Comparison of ENCODE assay signal across 25 mouse cellular contexts in the genomic region with DNA sequence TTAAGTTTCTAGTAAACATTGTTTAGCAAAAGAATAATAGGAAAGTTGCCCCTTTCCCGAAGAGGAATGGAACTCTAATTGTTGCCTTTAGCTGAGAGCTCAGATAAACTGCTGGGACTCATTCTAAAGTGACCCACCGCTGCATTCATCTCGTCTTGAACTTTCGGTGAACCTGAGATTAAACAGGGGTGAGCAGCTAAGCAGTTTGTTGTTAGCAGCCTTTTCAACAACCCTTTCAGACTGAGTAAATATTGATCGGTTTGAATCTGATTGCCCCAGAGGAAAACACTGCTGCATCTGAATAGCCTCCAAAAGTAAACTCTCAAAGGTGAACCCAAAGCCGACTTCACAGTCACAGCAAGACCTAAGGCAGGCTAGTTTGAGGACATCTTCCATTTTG. TPM values are rescaled to one million over a fixed set of nuclear protein-coding genes. Genes with fewer than 3 reads are reported as not detected.
DNase-seq lines count a peak whose midpoint lies in the region; ATAC-seq and TF ChIP-seq lines count a peak whose summit lies in the region.
"Had no signal": no experiment of that assay in that cellular context is flagged by ENCODE, and none has a peak within 500 bp of the region (broad histone marks: within the 10 kb centered on the region; RNA-seq: fewer than 3 reads in every experiment).

No protein-coding gene starts in this region.

- H3K9ac ChIP-seq in forebrain, embryonic 13.5 days: no peak overlapping the region
- H3K9ac ChIP-seq in midbrain, postnatal 0 days (replicated peaks; ENCODE audit: low read length, poor library complexity, severe bottlenecking): no peak overlapping the region
- H3K9ac ChIP-seq in neural tube, embryonic 12.5 days: no peak overlapping the region
- H3K9ac ChIP-seq: forebrain, embryonic 12.5 days; heart, embryonic 15.5 days; liver, embryonic 15.5 days had no signal

- no peak for ATAC-seq in forebrain, embryonic 13.5 days
- ATAC-seq in midbrain, postnatal 0 days (ENCODE audit: low FRiP score): no peak
- ATAC-seq in neural tube, embryonic 12.5 days (ENCODE audit: low FRiP score, low read depth): no peak
- ATAC-seq: intestine, postnatal 0 days had no signal

- peaks cover 10% of the 10 kb centered on the region for H3K4me1 ChIP-seq in forebrain, embryonic 10.5 days
- peaks cover 4% of the 10 kb centered on the region for H3K4me1 ChIP-seq in forebrain, embryonic 13.5 days
- H3K4me1 ChIP-seq in midbrain, embryonic 10.5 days: peaks cover 14% of the 10 kb centered on the region
- H3K4me1 ChIP-seq in midbrain, postnatal 0 days (ENCODE audit: insufficient read depth, low read length): peaks cover under 1% of the 10 kb centered on the region; the same call in 1 of the 2 replicates
- peaks cover 58% of the 10 kb centered on the region for H3K4me1 ChIP-seq in neural tube, embryonic 12.5 days

- no peak for TF ChIP-seq CTCF in midbrain, postnatal 0 days (IDR thresholded peaks at IDR 0.05)
- TF ChIP-seq CTCF in brain, embryonic 14.5 days (IDR thresholded peaks at IDR 0.05; ENCODE audit: borderline replicate concordance, extremely low read depth, insufficient read depth, insufficient read length): no peak

- no peak overlapping the region for H3K4me2 ChIP-seq in forebrain, embryonic 13.5 days
- H3K4me2 ChIP-seq in midbrain, postnatal 0 days (ENCODE audit: low read depth, low read length, poor library complexity, severe bottlenecking): no peak overlapping the region
- H3K4me2 ChIP-seq in neural tube, embryonic 12.5 days (replicated peaks): peak overlapping the region; percentile 40
- H3K4me2 ChIP-seq: forebrain, embryonic 12.5 days; heart, embryonic 15.5 days; liver, embryonic 15.5 days had no signal

- peaks cover 100% of the 10 kb centered on the region for H3K27me3 ChIP-seq in forebrain, embryonic 10.5 days (ENCODE audit: poor library complexity, severe bottlenecking)
- H3K27me3 ChIP-seq in forebrain, embryonic 13.5 days: peaks cover 99% of the 10 kb centered on the region
- H3K27me3 ChIP-seq in midbrain, embryonic 10.5 days (ENCODE audit: low read depth, poor library complexity, severe bottlenecking): peaks cover 100% of the 10 kb centered on the region
- peaks cover 78% of the 10 kb centered on the region for H3K27me3 ChIP-seq in midbrain, postnatal 0 days (ENCODE audit: insufficient read depth, low read length)
- H3K27me3 ChIP-seq in neural tube, embryonic 12.5 days (replicated peaks): no peaks in the 10 kb centered on the region

- no peak for TF ChIP-seq POLR2A in brain, embryonic 14.5 days (IDR thresholded peaks at IDR 0.05; ENCODE audit: borderline replicate concordance, extremely low read depth, insufficient read depth, insufficient read length, poor library complexity, severe bottlenecking)

- 2% methylated on average over 6 of the region's 6 CpGs for WGBS in forebrain, embryonic 10.5 days
- WGBS in forebrain, embryonic 13.5 days: under 1% methylated on average over 6 of the region's 6 CpGs
- 0% methylated on average over 6 of the region's 6 CpGs for WGBS in midbrain, embryonic 10.5 days
- under 1% methylated on average over 6 of the region's 6 CpGs for WGBS in midbrain, postnatal 0 days
- WGBS in neural tube, embryonic 12.5 days: 1% methylated on average over 6 of the region's 6 CpGs

- H3K36me3 ChIP-seq in forebrain, embryonic 10.5 days (replicated peaks): no peaks in the 10 kb centered on the region
- H3K36me3 ChIP-seq in forebrain, embryonic 13.5 days (ENCODE audit: poor library complexity, severe bottlenecking): no peaks in the 10 kb centered on the region
- H3K36me3 ChIP-seq in midbrain, embryonic 10.5 days: no peaks in the 10 kb centered on the region
- H3K36me3 ChIP-seq in midbrain, postnatal 0 days (ENCODE audit: insufficient read depth, low read length): no peaks in the 10 kb centered on the region
- H3K36me3 ChIP-seq in neural tube, embryonic 12.5 days: no peaks in the 10 kb centered on the region
- H3K36me3 ChIP-seq: forebrain, embryonic 12.5 days; heart, embryonic 15.5 days; liver, embryonic 15.5 days had no signal

- H3K4me3 ChIP-seq in forebrain, embryonic 10.5 days: no peak overlapping the region
- no peak overlapping the region for H3K4me3 ChIP-seq in forebrain, embryonic 13.5 days
- H3K4me3 ChIP-seq in midbrain, embryonic 10.5 days: no peak overlapping the region
- H3K4me3 ChIP-seq in midbrain, postnatal 0 days (ENCODE audit: low read depth, low read length): no peak overlapping the region
- no peak overlapping the region for H3K4me3 ChIP-seq in neural tube, embryonic 12.5 days
- H3K4me3 ChIP-seq: forebrain, embryonic 12.5 days; heart, embryonic 15.5 days; liver, embryonic 15.5 days had no signal

- intact Hi-C loops in left cerebral cortex, postnatal 36 days (cut with DNase I): loop anchor here (10.0 kb wide), 1 partner anchor 148 kb away; no protein-coding TSS in a partner anchor

- peaks cover 4% of the 10 kb centered on the region for H3K9me3 ChIP-seq in forebrain, embryonic 10.5 days
- H3K9me3 ChIP-seq in forebrain, embryonic 13.5 days (replicated peaks): peaks cover 5% of the 10 kb centered on the region; the same call in 1 of the 2 replicates
- peaks cover 6% of the 10 kb centered on the region; the same call in 1 of the 2 replicates for H3K9me3 ChIP-seq in midbrain, embryonic 10.5 days (replicated peaks)
- no peaks in the 10 kb centered on the region for H3K9me3 ChIP-seq in midbrain, postnatal 0 days (ENCODE audit: low read length)
- no peaks in the 10 kb centered on the region for H3K9me3 ChIP-seq in neural tube, embryonic 12.5 days
- H3K9me3 ChIP-seq: heart, embryonic 15.5 days; liver, embryonic 15.5 days had no signal

- H3K27ac ChIP-seq in forebrain, embryonic 10.5 days: no peak overlapping the region
- H3K27ac ChIP-seq in forebrain, embryonic 13.5 days: no peak overlapping the region
- H3K27ac ChIP-seq in midbrain, embryonic 10.5 days (replicated peaks): no peak overlapping the region
- no peak overlapping the region for H3K27ac ChIP-seq in midbrain, postnatal 0 days (ENCODE audit: low read depth, low read length)
- no peak overlapping the region for H3K27ac ChIP-seq in neural tube, embryonic 12.5 days
- H3K27ac ChIP-seq: forebrain, embryonic 12.5 days; heart, embryonic 15.5 days; liver, embryonic 15.5 days; macrophage; stomach, postnatal 0 days had no signal

- DNase-seq in forebrain, embryonic 10.5 days (ENCODE audit: extremely low spot score, low spot score): peak; percentile 17
- peak; percentile 26 for DNase-seq in midbrain, embryonic 10.5 days (ENCODE audit: low spot score)
- DNase-seq in midbrain, postnatal 0 days (ENCODE audit: low spot score): no peak
- peak; percentile 24 for DNase-seq in brain, embryonic 14.5 days (ENCODE audit: low read depth)
- no peak for DNase-seq in left cerebral cortex, postnatal 36 days (ENCODE audit: low spot score in 2 of 2)
- DNase-seq in spleen, adult 12 weeks (ENCODE audit: low spot score): no peak
- DNase-seq: adrenal gland, postnatal 36 days; cerebellum, adult 11-12 months; heart, postnatal 4 days; kidney, postnatal 36 days; layer of hippocampus, postnatal 36 days; thymus, adult 2 months had no signal

RNA-seq across cellular contexts. Expression of gene Hoxa1, which starts 4.8 kb away (rescaled TPM):
- polyA plus RNA-seq in forebrain, embryonic 10.5 days (2016; fragmentation: Nextera tagmentation; extraction: Ambion mirVana): not detected in 2 replicates
- polyA plus RNA-seq in forebrain, embryonic 13.5 days (2015; fragmentation: Nextera tagmentation; extraction: Ambion mirVana): not detected in 2 replicates
- 0.32 and 0.47 TPM in 2 replicates for polyA plus RNA-seq in midbrain, embryonic 10.5 days (2016; fragmentation: Nextera tagmentation; extraction: Ambion mirVana)
- 0.27 TPM in 1 of 2 replicates, not detected in the other for total RNA-seq in midbrain, postnatal 0 days (2014; rRNA removed)
- polyA plus RNA-seq in midbrain, postnatal 0 days (2015; fragmentation: Nextera tagmentation; extraction: Ambion mirVana): 0.16 TPM in 1 of 2 replicates, not detected in the other
- polyA plus RNA-seq in brain, embryonic 14.5 days (2012; rRNA removed): 0.39 and 1.2 TPM in 2 replicates
- polyA plus RNA-seq in neural tube, embryonic 12.5 days (2016; fragmentation: Nextera tagmentation; extraction: Ambion mirVana): 4.7 and 5.0 TPM in 2 replicates
- total RNA-seq in left cerebral cortex, postnatal 36 days (2021): not detected
- total RNA-seq: layer of hippocampus, adult 8-10 months; layer of hippocampus, postnatal 36 days; left cerebral cortex, postnatal 10 days; monocyte, adult 5-6 weeks had no signal

RNA-seq across cellular contexts. Expression of gene Hoxa2, which starts 11.4 kb away (rescaled TPM):
- not detected in 2 replicates for polyA plus RNA-seq in forebrain, embryonic 10.5 days (2016; fragmentation: Nextera tagmentation; extraction: Ambion mirVana)
- not detected in 2 replicates for polyA plus RNA-seq in forebrain, embryonic 13.5 days (2015; fragmentation: Nextera tagmentation; extraction: Ambion mirVana)
- polyA plus RNA-seq in midbrain, embryonic 10.5 days (2016; fragmentation: Nextera tagmentation; extraction: Ambion mirVana): 0.26 and 1.9 TPM in 2 replicates
- 1.6 and 3.0 TPM in 2 replicates for total RNA-seq in midbrain, postnatal 0 days (2014; rRNA removed)
- not detected in 2 replicates for polyA plus RNA-seq in midbrain, postnatal 0 days (2015; fragmentation: Nextera tagmentation; extraction: Ambion mirVana)
- 3.2 and 14.2 TPM in 2 replicates for polyA plus RNA-seq in brain, embryonic 14.5 days (2012; rRNA removed)
- polyA plus RNA-seq in neural tube, embryonic 12.5 days (2016; fragmentation: Nextera tagmentation; extraction: Ambion mirVana): 25.6 and 34.2 TPM in 2 replicates
- not detected for total RNA-seq in left cerebral cortex, postnatal 36 days (2021)
- total RNA-seq: layer of hippocampus, adult 8-10 months; layer of hippocampus, postnatal 36 days; left cerebral cortex, postnatal 10 days; monocyte, adult 5-6 weeks had no signal
- polyA plus RNA-seq: forebrain, embryonic 12.5 days; macrophage had no signal

RNA-seq across cellular contexts. Expression of gene 5730596B20Rik, which starts 24.0 kb away (rescaled TPM):
- polyA plus RNA-seq in forebrain, embryonic 10.5 days (2016; fragmentation: Nextera tagmentation; extraction: Ambion mirVana): not detected in 2 replicates
- polyA plus RNA-seq in forebrain, embryonic 13.5 days (2015; fragmentation: Nextera tagmentation; extraction: Ambion mirVana): not detected in 2 replicates
- polyA plus RNA-seq in midbrain, embryonic 10.5 days (2016; fragmentation: Nextera tagmentation; extraction: Ambion mirVana): not detected in 2 replicates
- not detected in 2 replicates for total RNA-seq in midbrain, postnatal 0 days (2014; rRNA removed)
- not detected in 2 replicates for polyA plus RNA-seq in midbrain, postnatal 0 days (2015; fragmentation: Nextera tagmentation; extraction: Ambion mirVana)
- polyA plus RNA-seq in brain, embryonic 14.5 days (2012; rRNA removed): 0.10 and 0.67 TPM in 2 replicates
- polyA plus RNA-seq in neural tube, embryonic 12.5 days (2016; fragmentation: Nextera tagmentation; extraction: Ambion mirVana): 6.4 and 7.0 TPM in 2 replicates
- not detected for total RNA-seq in left cerebral cortex, postnatal 36 days (2021)
- total RNA-seq: gastrocnemius, adult 18-20 months; layer of hippocampus, adult 8-10 months; layer of hippocampus, postnatal 36 days; left cerebral cortex, postnatal 10 days; monocyte, adult 5-6 weeks had no signal
- polyA plus RNA-seq: forebrain, embryonic 12.5 days; macrophage; small intestine, adult 2 months had no signal

RNA-seq across cellular contexts. Expression of gene Hoxa4, which starts 38.3 kb away (rescaled TPM):
- polyA plus RNA-seq in forebrain, embryonic 10.5 days (2016; fragmentation: Nextera tagmentation; extraction: Ambion mirVana): not detected in 2 replicates
- not detected in 2 replicates for polyA plus RNA-seq in forebrain, embryonic 13.5 days (2015; fragmentation: Nextera tagmentation; extraction: Ambion mirVana)
- polyA plus RNA-seq in midbrain, embryonic 10.5 days (2016; fragmentation: Nextera tagmentation; extraction: Ambion mirVana): not detected in 2 replicates
- 0.22 TPM in 1 of 2 replicates, not detected in the other for total RNA-seq in midbrain, postnatal 0 days (2014; rRNA removed)
- polyA plus RNA-seq in midbrain, postnatal 0 days (2015; fragmentation: Nextera tagmentation; extraction: Ambion mirVana): not detected in 2 replicates
- 1.9 and 16.4 TPM in 2 replicates for polyA plus RNA-seq in brain, embryonic 14.5 days (2012; rRNA removed)
- 7.1 and 9.7 TPM in 2 replicates for polyA plus RNA-seq in neural tube, embryonic 12.5 days (2016; fragmentation: Nextera tagmentation; extraction: Ambion mirVana)
- not detected for total RNA-seq in left cerebral cortex, postnatal 36 days (2021)
- total RNA-seq: layer of hippocampus, adult 8-10 months; layer of hippocampus, postnatal 36 days; left cerebral cortex, postnatal 10 days; monocyte, adult 5-6 weeks had no signal
- polyA plus RNA-seq: forebrain, embryonic 12.5 days had no signal

RNA-seq across cellular contexts. Expression of gene Hoxa5, which starts 51.1 kb away (rescaled TPM):
- not detected in 2 replicates for polyA plus RNA-seq in forebrain, embryonic 10.5 days (2016; fragmentation: Nextera tagmentation; extraction: Ambion mirVana)
- not detected in 2 replicates for polyA plus RNA-seq in forebrain, embryonic 13.5 days (2015; fragmentation: Nextera tagmentation; extraction: Ambion mirVana)
- not detected in 2 replicates for polyA plus RNA-seq in midbrain, embryonic 10.5 days (2016; fragmentation: Nextera tagmentation; extraction: Ambion mirVana)
- 10.4 TPM in 1 of 2 replicates, not detected in the other for total RNA-seq in midbrain, postnatal 0 days (2014; rRNA removed)
- polyA plus RNA-seq in midbrain, postnatal 0 days (2015; fragmentation: Nextera tagmentation; extraction: Ambion mirVana): not detected in 2 replicates
- polyA plus RNA-seq in brain, embryonic 14.5 days (2012; rRNA removed): 5.0 and 47.1 TPM in 2 replicates
- 72.6 and 76.1 TPM in 2 replicates for polyA plus RNA-seq in neural tube, embryonic 12.5 days (2016; fragmentation: Nextera tagmentation; extraction: Ambion mirVana)
- not detected for total RNA-seq in left cerebral cortex, postnatal 36 days (2021)
- total RNA-seq: layer of hippocampus, adult 8-10 months; layer of hippocampus, postnatal 36 days; left cerebral cortex, postnatal 10 days; monocyte, adult 5-6 weeks had no signal
- polyA plus RNA-seq: forebrain, embryonic 12.5 days had no signal

Comparison
In these comparisons a context has a peak if more than half of its experiments do, and no peak if none do; other contexts are left out.
1. DNase-seq: peak in forebrain, embryonic 10.5 days (single experiment), midbrain, embryonic 10.5 days (single experiment) and brain, embryonic 14.5 days (single experiment); none in midbrain, postnatal 0 days (single experiment), left cerebral cortex, postnatal 36 days (0 of 2) and spleen, adult 12 weeks (single experiment).